Mouse (Mus musculus): ENCODE data around the gene Epb41l1.

DNA sequence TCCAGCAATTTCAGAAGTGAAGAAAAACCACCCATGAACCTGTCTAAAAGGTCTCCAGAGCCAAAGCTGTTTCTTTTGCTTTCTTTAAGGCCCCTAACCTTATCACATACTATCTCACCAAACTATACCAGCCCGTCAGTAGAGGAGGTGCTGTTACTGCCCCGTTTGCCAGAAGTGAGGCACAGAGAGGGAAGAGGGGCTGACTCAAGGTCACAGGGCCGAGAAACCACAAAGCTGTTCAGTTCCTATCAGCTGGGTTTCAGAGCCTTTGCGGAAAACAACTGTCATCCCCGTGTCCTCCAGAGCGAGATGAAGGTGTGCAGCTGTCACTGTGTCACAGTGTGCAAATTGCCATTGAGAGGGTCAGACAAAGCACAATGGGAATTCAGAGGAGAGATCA is 21.2 kb downstream of the Epb41l1 start:
- TF ChIP-seq CTCF (IDR thresholded peaks at IDR 0.05; ENCODE audit: borderline replicate concordance, control insufficient read depth, extremely low read depth, insufficient read depth, low read length, poor library complexity) (no peak), POLR2A (IDR thresholded peaks at IDR 0.05; ENCODE audit: control insufficient read depth, extremely low read depth, insufficient read depth, low read length, poor library complexity) (no peak)
